Mouse (Mus musculus): ENCODE measurements around the gene Dennd4b. TPM values are rescaled to one million over a fixed set of nuclear protein-coding genes. Genes with fewer than 3 reads are reported as not detected.
"Not testable (repeated sequence)": the region's sequence is repeated elsewhere in the genome, so short reads cannot be mapped to it uniquely, and the experiment has no call there.

Gene Dennd4b
- polyA plus RNA-seq, 1 experiment from 2014 or later, result 2.3 TPM

DNA sequence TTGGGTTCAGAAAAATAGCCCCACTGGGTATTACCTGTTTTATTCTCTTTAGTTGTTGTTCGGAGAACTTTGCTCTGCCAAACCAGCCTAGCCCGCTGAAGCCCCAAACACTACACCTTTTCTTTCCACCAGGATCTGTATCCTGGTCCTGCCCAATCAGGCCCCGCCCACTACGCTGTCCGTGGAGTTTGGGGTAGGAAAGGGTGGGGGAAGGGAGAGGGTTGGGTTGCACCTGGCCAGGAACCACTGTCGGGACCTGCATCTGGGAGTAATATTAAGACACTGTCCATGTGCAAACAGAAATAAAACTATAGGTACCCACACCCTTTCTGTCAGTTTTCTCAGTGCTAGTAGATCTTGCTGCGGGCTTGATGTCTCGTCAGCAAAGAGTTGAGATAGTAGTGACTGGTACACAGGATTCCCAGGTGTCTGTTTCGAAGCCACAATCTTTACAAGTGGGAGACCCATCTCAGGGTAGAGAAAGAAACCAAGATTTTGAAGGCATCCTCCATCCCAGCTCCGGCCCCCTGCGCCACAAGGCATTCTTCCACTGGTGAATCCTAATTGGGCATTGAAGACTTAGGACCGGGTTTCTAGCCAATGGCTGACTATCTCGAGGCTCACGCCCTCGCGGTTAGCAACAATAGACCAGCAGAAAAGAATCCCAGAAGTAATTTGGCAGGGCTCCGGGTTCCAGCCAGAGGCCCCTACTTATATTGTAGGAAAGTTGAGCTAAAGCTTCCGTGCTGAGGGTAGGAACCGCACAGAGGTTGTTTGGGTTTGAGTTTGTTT lies 21.8 kb upstream of the Dennd4b start, which contains the start of gene Creb3l4:
Gene Creb3l4, minus strand, starts transcription at position 529 of the 792 bp plus-strand sequence.
- WGBS, result 10% methylated on average over 19 of the region's 19 CpGs
- H3K9me3 ChIP-seq (ENCODE audit: low read length), result no peaks in the 10 kb centered on the region
- DNase-seq (ENCODE audit: low spot score) (peak; percentile 81), ATAC-seq (peak; percentile 64)
- peak within 1 kb of the TSS; percentile 65 for H3K4me2 ChIP-seq (replicated peaks; ENCODE audit: low read depth, low read length)
- H3K4me1 ChIP-seq (ENCODE audit: insufficient read depth, low read depth, low read length), result peaks cover 11% of the 10 kb centered on the region; the same call in 1 of the 2 replicates
- peak within 1 kb of the TSS; percentile 38; the same call in 1 of the 2 replicates for H3K27ac ChIP-seq (ENCODE audit: low read length)
- TF ChIP-seq CTCF (IDR thresholded peaks at IDR 0.05), result no peak
- TF ChIP-seq EP300 (IDR thresholded peaks at IDR 0.05), result 0 out of 2 replicates have a peak, but pooled peaks have one; percentile 30
- peak within 1 kb of the TSS; percentile 32; the same call in 1 of the 2 replicates for H3K9ac ChIP-seq (replicated peaks; ENCODE audit: low read depth)
- H3K4me3 ChIP-seq (ENCODE audit: low read depth, low read length), result peak within 1 kb of the TSS; percentile 34
- no peaks in the 10 kb centered on the region for H3K36me3 ChIP-seq (ENCODE audit: insufficient read depth, low read length)
- H3K27me3 ChIP-seq (replicated peaks; ENCODE audit: insufficient read depth, low read length), result no peaks in the 10 kb centered on the region

GRCm38 (mm10) chr3:90245406-90245805 lies 19.6 kb upstream of the Dennd4b start:
- H3K9me3 ChIP-seq (ENCODE audit: low read length), result no peaks in the 10 kb centered on the region
- DNase-seq (ENCODE audit: low spot score) (peak; percentile 8), ATAC-seq (no peak)
- TF ChIP-seq CTCF (IDR thresholded peaks at IDR 0.05) (no peak), EP300 (IDR thresholded peaks at IDR 0.05) (no peak)
- H3K4me3 ChIP-seq (ENCODE audit: low read depth, low read length), result no peak overlapping the region
- H3K27ac ChIP-seq (ENCODE audit: low read length), result no peak overlapping the region
- peaks cover 13% of the 10 kb centered on the region; the same call in 1 of the 2 replicates for H3K4me1 ChIP-seq (ENCODE audit: insufficient read depth, low read depth, low read length)
- H3K9ac ChIP-seq (replicated peaks; ENCODE audit: low read depth), result no peak overlapping the region
- WGBS, result 52% methylated on average over 2 of the region's 2 CpGs
- H3K4me2 ChIP-seq (replicated peaks; ENCODE audit: low read depth, low read length), result no peak overlapping the region
- H3K36me3 ChIP-seq (ENCODE audit: insufficient read depth, low read length), result no peaks in the 10 kb centered on the region
- H3K27me3 ChIP-seq (replicated peaks; ENCODE audit: insufficient read depth, low read length), result no peaks in the 10 kb centered on the region

GRCm38 (mm10) chr3:90247630-90247959 lies 17.4 kb upstream of the Dennd4b start:
- ATAC-seq, result no peak
- WGBS, result 1% methylated on average over 3 of the region's 3 CpGs

DNA sequence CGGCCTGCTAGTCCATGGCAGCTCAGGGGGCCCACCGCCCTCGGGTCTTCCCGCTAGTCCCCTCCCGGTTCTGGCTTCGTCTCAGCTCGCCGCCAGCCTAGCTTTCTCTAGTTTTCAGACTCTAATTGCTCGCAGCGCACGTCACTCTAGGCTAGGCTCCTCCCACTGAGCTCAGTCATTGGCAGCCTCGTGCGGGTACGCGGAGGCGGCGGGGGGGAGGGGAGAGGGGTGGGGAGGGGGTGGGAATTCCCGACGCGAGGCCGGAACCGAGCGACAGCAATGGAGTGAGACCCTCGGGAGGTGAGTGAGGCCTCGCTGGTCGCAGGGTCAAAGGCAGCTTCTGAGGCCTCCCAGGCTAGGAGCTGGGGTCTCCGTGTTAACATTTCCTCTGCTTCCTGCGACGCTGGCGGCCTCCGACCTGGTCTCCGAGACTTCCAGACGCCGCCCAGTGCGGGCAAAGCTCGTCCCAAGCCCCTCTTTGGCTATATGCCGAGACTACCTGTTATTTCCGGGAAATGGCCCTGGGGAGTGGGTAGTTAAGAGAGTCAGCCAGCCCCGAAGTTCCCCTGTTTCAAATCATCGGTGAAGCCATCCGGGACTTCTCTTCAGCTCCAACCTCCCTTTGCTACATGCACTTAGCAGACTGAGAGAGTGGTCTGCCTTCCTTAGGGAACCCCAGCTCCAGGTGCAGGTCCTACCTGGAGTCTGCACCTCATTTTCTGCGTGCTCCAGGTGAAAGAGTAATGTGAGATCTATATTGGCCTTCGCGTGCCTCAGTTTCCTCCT lies 16.8 kb upstream of the Dennd4b start, which contains the start of gene Slc39a1:
Gene Slc39a1, plus strand, starts transcription at position 213 of the 786 bp plus-strand sequence.
- peaks cover 10% of the 10 kb centered on the region; the same call in 1 of the 2 replicates for H3K4me1 ChIP-seq (ENCODE audit: insufficient read depth, low read depth, low read length)
- TF ChIP-seq CTCF (IDR thresholded peaks at IDR 0.05), result 0 out of 2 replicates have a peak, but pooled peaks have one; percentile 6
- TF ChIP-seq EP300 (IDR thresholded peaks at IDR 0.05), result no peak
- ATAC-seq, result peak; percentile 95
- 0% methylated on average over 41 of the region's 44 CpGs for WGBS
- peak within 1 kb of the TSS; percentile 58 for H3K4me3 ChIP-seq (ENCODE audit: low read depth, low read length)
- peak within 1 kb of the TSS; percentile 65 for H3K9ac ChIP-seq (replicated peaks; ENCODE audit: low read depth)
- H3K36me3 ChIP-seq (ENCODE audit: insufficient read depth, low read length), result no peaks in the 10 kb centered on the region
- H3K27me3 ChIP-seq (replicated peaks; ENCODE audit: insufficient read depth, low read length), result no peaks in the 10 kb centered on the region
- peak within 1 kb of the TSS; percentile 79 for H3K4me2 ChIP-seq (replicated peaks; ENCODE audit: low read depth, low read length)
- H3K9me3 ChIP-seq (ENCODE audit: low read length), result no peaks in the 10 kb centered on the region
- H3K27ac ChIP-seq (ENCODE audit: low read length), result peak within 1 kb of the TSS; percentile 92
- peak; percentile 99 for DNase-seq (ENCODE audit: low spot score)

More at GRCm38 (mm10) chr3:90247630-90247959, 17.4 kb upstream of the Dennd4b start:
- Histone ChIP-seq H3K4me3 (ENCODE audit: low read depth, low read length) (peak overlapping the region; percentile 58), H3K9me3 (ENCODE audit: low read length) (no peaks in the 10 kb centered on the region), H3K4me2 (replicated peaks; ENCODE audit: low read depth, low read length) (peak overlapping the region; percentile 79), H3K27me3 (replicated peaks; ENCODE audit: insufficient read depth, low read length) (no peaks in the 10 kb centered on the region), H3K4me1 (ENCODE audit: insufficient read depth, low read depth, low read length) (peaks cover 13% of the 10 kb centered on the region; the same call in 1 of the 2 replicates), H3K9ac (replicated peaks; ENCODE audit: low read depth) (peak overlapping the region; percentile 65), H3K36me3 (ENCODE audit: insufficient read depth, low read length) (no peaks in the 10 kb centered on the region), H3K27ac (ENCODE audit: low read length) (peak overlapping the region; percentile 92)
- TF ChIP-seq CTCF (IDR thresholded peaks at IDR 0.05) (no peak), EP300 (IDR thresholded peaks at IDR 0.05) (no peak)
- DNase-seq (ENCODE audit: low spot score), result no peak

- TF ChIP-seq EP300 (IDR thresholded peaks at IDR 0.05) (no peak), CTCF (IDR thresholded peaks at IDR 0.05) (no peak)
- WGBS, result 0% methylated on average over 10 of the region's 10 CpGs
- peak; percentile 42 for ATAC-seq
- Histone ChIP-seq H3K27me3 (replicated peaks; ENCODE audit: insufficient read depth, low read length) (no peaks in the 10 kb centered on the region), H3K9me3 (ENCODE audit: low read length) (no peaks in the 10 kb centered on the region), H3K4me1 (ENCODE audit: insufficient read depth, low read depth, low read length) (peaks cover 4% of the 10 kb centered on the region; the same call in 1 of the 2 replicates), H3K9ac (replicated peaks; ENCODE audit: low read depth) (peak overlapping the region; percentile 65), H3K27ac (ENCODE audit: low read length) (peak overlapping the region; percentile 92), H3K36me3 (ENCODE audit: insufficient read depth, low read length) (no peaks in the 10 kb centered on the region), H3K4me3 (ENCODE audit: low read depth, low read length) (peak overlapping the region; percentile 58), H3K4me2 (replicated peaks; ENCODE audit: low read depth, low read length) (peak overlapping the region; percentile 79)
- peak; percentile 87 for DNase-seq (ENCODE audit: low spot score)
Measured at GRCm38 (mm10) chr3:90248746-90249100, 16.3 kb upstream of the Dennd4b start.

DNA sequence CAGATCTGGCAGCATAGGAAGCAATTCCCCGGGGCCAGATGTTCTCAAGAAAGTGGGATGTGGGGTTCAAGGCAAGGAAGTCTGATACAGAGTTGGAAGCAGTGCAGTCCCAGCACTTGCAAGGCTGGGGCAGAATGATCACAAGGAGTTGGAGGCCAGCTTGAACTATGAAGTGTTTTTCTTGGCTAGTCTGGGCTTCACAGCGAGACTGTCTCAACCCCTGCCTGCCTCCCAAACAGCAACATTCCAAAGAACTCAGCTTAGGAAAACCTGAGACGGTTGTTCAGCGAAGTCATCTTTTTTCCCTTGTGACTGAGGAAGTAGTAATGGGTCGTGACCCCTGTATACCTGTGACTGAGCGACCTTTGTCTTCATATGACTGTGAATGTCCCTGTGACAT lies 14.2 kb upstream of the Dennd4b start:
- 76% methylated on average over 6 of the region's 6 CpGs for WGBS
- H3K9ac ChIP-seq (replicated peaks; ENCODE audit: low read depth), result no peak overlapping the region
- DNase-seq (ENCODE audit: low spot score) (no peak), ATAC-seq (no peak)
- no peak overlapping the region for H3K27ac ChIP-seq (ENCODE audit: low read length)
- H3K27me3 ChIP-seq (replicated peaks; ENCODE audit: insufficient read depth, low read length), result no peaks in the 10 kb centered on the region
- H3K4me3 ChIP-seq (ENCODE audit: low read depth, low read length), result no peak overlapping the region
- no peaks in the 10 kb centered on the region for H3K9me3 ChIP-seq (ENCODE audit: low read length)
- TF ChIP-seq EP300 (IDR thresholded peaks at IDR 0.05) (no peak), CTCF (IDR thresholded peaks at IDR 0.05) (no peak)
- H3K4me1 ChIP-seq (ENCODE audit: insufficient read depth, low read depth, low read length), result peaks cover 11% of the 10 kb centered on the region; the same call in 1 of the 2 replicates
- no peaks in the 10 kb centered on the region for H3K36me3 ChIP-seq (ENCODE audit: insufficient read depth, low read length)
- no peak overlapping the region for H3K4me2 ChIP-seq (replicated peaks; ENCODE audit: low read depth, low read length)

DNA sequence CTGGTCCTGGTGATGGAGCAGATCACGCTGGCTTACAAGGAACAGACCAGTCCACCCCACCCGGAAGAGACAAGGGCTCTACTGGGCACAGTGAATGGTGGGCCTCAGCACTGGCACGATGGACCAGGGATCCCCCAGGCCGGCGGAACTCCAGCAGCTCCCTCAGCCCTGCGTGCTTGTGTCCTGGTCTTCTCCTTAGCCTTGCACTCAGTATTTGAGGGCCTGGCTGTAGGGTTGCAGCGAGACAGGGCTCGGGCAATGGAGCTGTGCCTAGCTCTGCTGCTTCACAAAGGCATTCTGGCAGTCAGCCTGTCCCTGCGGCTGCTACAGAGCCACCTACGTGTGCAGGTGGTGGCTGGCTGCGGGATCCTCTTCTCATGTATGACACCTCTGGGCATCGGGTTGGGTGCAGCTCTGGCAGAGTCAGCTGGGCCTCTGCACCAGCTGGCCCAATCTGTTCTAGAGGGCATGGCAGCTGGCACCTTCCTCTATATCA lies 13.2 kb upstream of the Dennd4b start:
- not testable (repeated sequence) for H3K36me3 ChIP-seq (ENCODE audit: insufficient read depth, low read length); ATAC-seq; H3K4me3 ChIP-seq (ENCODE audit: low read depth, low read length); DNase-seq (ENCODE audit: low spot score); H3K27me3 ChIP-seq (replicated peaks; ENCODE audit: insufficient read depth, low read length); H3K9ac ChIP-seq (replicated peaks; ENCODE audit: low read depth); H3K9me3 ChIP-seq (ENCODE audit: low read length); H3K27ac ChIP-seq (ENCODE audit: low read length); H3K4me2 ChIP-seq (replicated peaks; ENCODE audit: low read depth, low read length)
- H3K4me1 ChIP-seq (ENCODE audit: insufficient read depth, low read depth, low read length), result peaks cover 11% of the 10 kb centered on the region; the same call in 1 of the 2 replicates
- 97% methylated on average over 8 of the region's 12 CpGs for WGBS

DNA sequence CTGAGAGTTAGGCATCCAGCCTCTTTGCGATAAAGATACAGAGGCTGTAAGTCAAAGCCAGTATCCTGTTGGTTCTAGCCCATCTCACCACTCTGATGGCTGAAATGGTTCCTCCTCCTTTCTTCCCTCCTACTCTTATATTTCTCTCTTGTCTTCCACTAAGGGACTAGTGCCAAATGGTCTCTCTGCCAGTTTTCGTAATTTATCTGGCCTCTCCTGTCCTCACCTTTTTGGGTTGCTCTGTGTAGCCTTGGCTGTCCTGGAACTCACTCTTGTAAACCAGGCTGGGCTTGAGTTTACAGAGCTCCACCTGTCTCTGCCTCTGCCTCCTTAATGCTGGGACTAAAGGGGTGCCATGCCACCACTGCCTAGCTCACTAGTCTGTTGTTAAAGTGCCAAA lies 12.3 kb upstream of the Dennd4b start:
- not testable (repeated sequence) for ATAC-seq; H3K27me3 ChIP-seq (replicated peaks; ENCODE audit: insufficient read depth, low read length); DNase-seq (ENCODE audit: low spot score); H3K4me2 ChIP-seq (replicated peaks; ENCODE audit: low read depth, low read length); H3K36me3 ChIP-seq (ENCODE audit: insufficient read depth, low read length); H3K9me3 ChIP-seq (ENCODE audit: low read length); H3K27ac ChIP-seq (ENCODE audit: low read length); H3K9ac ChIP-seq (replicated peaks; ENCODE audit: low read depth); H3K4me3 ChIP-seq (ENCODE audit: low read depth, low read length)
- 84% methylated on average over 2 of the region's 2 CpGs for WGBS
- peaks cover 11% of the 10 kb centered on the region; the same call in 1 of the 2 replicates for H3K4me1 ChIP-seq (ENCODE audit: insufficient read depth, low read depth, low read length)

Data from lung, postnatal 0 days (tissue).